Mouse (Mus musculus): ENCODE results near the gene Ltbp3. TPM values are rescaled to one million over a fixed set of nuclear protein-coding genes. Genes with fewer than 3 reads are reported as not detected.

Ltbp3 gene
- polyA plus RNA-seq, 1 experiment: 11.4 TPM

DNA sequence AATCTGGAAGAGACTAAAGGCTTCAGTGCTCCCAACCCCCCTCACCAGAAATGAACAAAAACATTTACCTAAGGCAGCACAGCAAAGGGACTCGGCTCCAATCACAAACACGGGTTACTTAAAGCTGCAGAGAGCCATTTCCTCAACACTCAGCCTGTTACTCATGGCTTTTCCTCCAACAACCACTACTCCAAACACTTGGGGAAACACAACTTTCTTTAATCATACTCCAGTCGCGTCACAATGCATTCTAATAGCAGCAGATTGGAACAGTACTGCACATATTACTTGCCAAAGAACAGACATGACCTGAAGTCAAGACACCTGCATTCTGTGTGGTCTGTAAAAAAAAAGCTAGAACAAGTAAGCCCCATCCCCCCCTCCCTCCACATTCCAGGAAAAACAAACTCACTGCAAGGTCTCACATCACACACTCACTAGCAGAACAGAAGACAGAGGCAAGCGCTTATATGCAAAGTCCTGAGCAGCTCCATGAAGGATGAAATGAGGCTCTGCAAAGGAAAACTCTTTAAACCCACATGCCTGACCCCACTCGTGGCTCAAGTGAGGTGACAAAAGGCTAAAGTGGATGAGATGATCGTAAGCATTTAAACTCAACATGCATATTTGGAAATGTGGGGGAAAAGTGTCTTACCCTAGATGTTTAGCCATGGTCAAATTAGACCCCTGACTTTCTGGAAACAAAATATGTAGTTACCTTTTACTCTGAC lies 56.8 kb downstream of the Ltbp3 start:
- Histone ChIP-seq H3K4me1 (ENCODE audit: control insufficient read depth, insufficient read depth, low read length) (no peaks in the 10 kb centered on the region), H3K4me3 (ENCODE audit: insufficient read depth, low read length) (peak overlapping the region; percentile 69), H3K27ac (ENCODE audit: insufficient read depth, low read depth, low read length) (peak overlapping the region; percentile 51)
- no peak for TF ChIP-seq CTCF (IDR thresholded peaks at IDR 0.05; ENCODE audit: low read depth, low read length)

- H3K27ac ChIP-seq (ENCODE audit: insufficient read depth, low read depth, low read length): peak overlapping the region; percentile 37
Measured at GRCm38 (mm10) chr19:5798700-5799479, 58.2 kb downstream of the Ltbp3 start.

GRCm38 (mm10) chr19:5799566-5800349 lies 59.1 kb downstream of the Ltbp3 start:
- Histone ChIP-seq H3K4me1 (ENCODE audit: control insufficient read depth, insufficient read depth, low read length) (peaks cover 9% of the 10 kb centered on the region), H3K27ac (ENCODE audit: insufficient read depth, low read depth, low read length) (peak overlapping the region; percentile 98), H3K4me3 (ENCODE audit: insufficient read depth, low read length) (peak overlapping the region; percentile 61)
- TF ChIP-seq POLR2A (IDR thresholded peaks at IDR 0.05; ENCODE audit: borderline replicate concordance, low read depth, low read length): no peak
- TF ChIP-seq CTCF (IDR thresholded peaks at IDR 0.05; ENCODE audit: low read depth, low read length): no peak

More at GRCm38 (mm10) chr19:5798700-5799479, 58.2 kb downstream of the Ltbp3 start:
- H3K4me1 ChIP-seq (ENCODE audit: control insufficient read depth, insufficient read depth, low read length): peaks cover under 1% of the 10 kb centered on the region; the same call in 1 of the 2 replicates
- H3K4me3 ChIP-seq (ENCODE audit: insufficient read depth, low read length): peak overlapping the region; percentile 71
- TF ChIP-seq POLR2A (IDR thresholded peaks at IDR 0.05; ENCODE audit: borderline replicate concordance, low read depth, low read length) (no peak), CTCF (IDR thresholded peaks at IDR 0.05; ENCODE audit: low read depth, low read length) (no peak)

- Histone ChIP-seq H3K4me1 (ENCODE audit: control insufficient read depth, insufficient read depth, low read length) (peaks cover 14% of the 10 kb centered on the region), H3K4me3 (ENCODE audit: insufficient read depth, low read length) (peak overlapping the region; percentile 61), H3K27ac (ENCODE audit: insufficient read depth, low read depth, low read length) (peak overlapping the region; percentile 98)
- TF ChIP-seq CTCF (IDR thresholded peaks at IDR 0.05; ENCODE audit: low read depth, low read length) (no peak), POLR2A (IDR thresholded peaks at IDR 0.05; ENCODE audit: borderline replicate concordance, low read depth, low read length) (no peak)
Measured at GRCm38 (mm10) chr19:5800350-5800631, 59.6 kb downstream of the Ltbp3 start.

DNA sequence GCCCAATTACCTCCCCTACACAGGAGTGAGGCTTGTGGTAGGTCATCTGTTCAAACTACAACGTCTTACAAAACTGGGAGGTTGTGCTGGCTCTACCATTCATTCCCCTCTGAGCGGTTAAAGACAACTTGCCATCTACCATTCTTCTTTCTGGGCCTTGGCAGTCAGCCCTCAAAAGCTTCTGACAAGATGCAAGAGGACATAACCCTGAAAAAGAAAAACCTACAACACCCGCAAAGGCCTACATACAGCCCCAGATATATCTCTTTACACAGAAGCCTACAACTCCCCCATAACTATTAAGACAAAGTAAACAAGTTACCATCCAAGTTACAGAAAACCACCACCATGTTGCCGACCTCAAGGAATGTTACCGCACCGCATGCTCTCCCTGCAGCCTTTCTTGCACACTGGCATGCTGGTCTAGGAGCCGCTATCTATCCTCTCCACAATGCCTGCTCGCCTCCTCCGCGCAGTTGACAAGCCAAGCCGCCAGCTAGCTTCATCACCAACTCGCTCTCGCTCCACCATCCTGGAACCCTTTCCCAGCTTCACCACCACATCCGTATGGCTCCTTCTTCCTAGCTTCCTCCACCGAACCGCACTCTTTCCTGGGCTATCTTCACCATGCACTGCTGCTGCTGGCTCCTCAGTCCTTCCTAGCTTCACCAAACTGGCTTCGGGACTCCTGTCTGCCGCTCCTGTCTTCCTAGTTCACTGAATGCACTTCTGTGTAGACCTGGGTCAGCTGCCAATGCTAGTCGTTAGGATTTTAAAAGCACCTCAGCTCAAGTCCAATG lies 60.1 kb downstream of the Ltbp3 start:
- H3K4me3 ChIP-seq (ENCODE audit: insufficient read depth, low read length): peak overlapping the region; percentile 61
- TF ChIP-seq CTCF (IDR thresholded peaks at IDR 0.05; ENCODE audit: low read depth, low read length): 0 out of 2 replicates have a peak, but pooled peaks have one; percentile 23
- peak; percentile 23; the same call in 1 of the 2 replicates for TF ChIP-seq POLR2A (IDR thresholded peaks at IDR 0.05; ENCODE audit: borderline replicate concordance, low read depth, low read length)
- peak overlapping the region; percentile 98 for H3K27ac ChIP-seq (ENCODE audit: insufficient read depth, low read depth, low read length)
- H3K4me1 ChIP-seq (ENCODE audit: control insufficient read depth, insufficient read depth, low read length): peaks cover 20% of the 10 kb centered on the region

DNA sequence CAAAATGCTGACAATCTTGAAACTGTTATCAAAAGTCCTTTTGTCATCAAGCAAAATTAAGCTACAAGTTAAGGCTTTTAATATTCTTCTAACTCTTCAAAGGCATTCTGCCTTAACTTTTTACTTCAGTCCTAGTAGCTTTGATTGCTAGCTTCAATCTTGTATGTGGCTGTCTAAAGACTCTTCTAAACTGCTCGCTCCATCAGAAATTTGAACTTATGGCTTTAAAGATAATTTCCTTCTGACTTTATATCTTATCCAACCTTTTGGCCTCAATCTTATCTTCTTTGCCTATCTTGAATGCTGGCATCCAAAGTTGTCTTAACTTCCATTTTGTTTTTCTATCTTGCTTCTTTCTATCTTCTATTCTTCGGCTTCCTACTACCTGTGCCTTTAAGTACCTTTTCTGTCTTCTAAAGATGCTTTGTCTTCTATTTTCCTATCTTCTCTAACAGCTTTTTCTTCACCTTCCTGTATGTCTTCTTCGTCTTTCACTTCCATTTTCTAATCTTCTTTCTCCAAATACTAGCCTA lies 60.8 kb downstream of the Ltbp3 start:
- peaks cover 26% of the 10 kb centered on the region for H3K4me1 ChIP-seq (ENCODE audit: control insufficient read depth, insufficient read depth, low read length)
- H3K27ac ChIP-seq (ENCODE audit: insufficient read depth, low read depth, low read length): peak overlapping the region; percentile 98
- H3K4me3 ChIP-seq (ENCODE audit: insufficient read depth, low read length): peak overlapping the region; percentile 71
- no peak for TF ChIP-seq CTCF (IDR thresholded peaks at IDR 0.05; ENCODE audit: low read depth, low read length)

- Histone ChIP-seq H3K27ac (ENCODE audit: insufficient read depth, low read depth, low read length) (peak overlapping the region; percentile 98), H3K4me3 (ENCODE audit: insufficient read depth, low read length) (peak overlapping the region; percentile 71), H3K4me1 (ENCODE audit: control insufficient read depth, insufficient read depth, low read length) (peaks cover 30% of the 10 kb centered on the region)
- TF ChIP-seq POLR2A (IDR thresholded peaks at IDR 0.05; ENCODE audit: borderline replicate concordance, low read depth, low read length) (peak; percentile 100), CTCF (IDR thresholded peaks at IDR 0.05; ENCODE audit: low read depth, low read length) (no peak)
Measured at GRCm38 (mm10) chr19:5802011-5802786, 61.5 kb downstream of the Ltbp3 start.

- TF ChIP-seq CTCF (IDR thresholded peaks at IDR 0.05; ENCODE audit: low read depth, low read length) (no peak), POLR2A (IDR thresholded peaks at IDR 0.05; ENCODE audit: borderline replicate concordance, low read depth, low read length) (no peak)
- H3K4me3 ChIP-seq (ENCODE audit: insufficient read depth, low read length): peak overlapping the region; percentile 75
- peaks cover 33% of the 10 kb centered on the region for H3K4me1 ChIP-seq (ENCODE audit: control insufficient read depth, insufficient read depth, low read length)
- peak overlapping the region; percentile 98 for H3K27ac ChIP-seq (ENCODE audit: insufficient read depth, low read depth, low read length)
Measured at GRCm38 (mm10) chr19:5802787-5803040, 62.0 kb downstream of the Ltbp3 start.

Measured in bone marrow macrophage, adult 2 months (primary cell).